Mouse (Mus musculus) forebrain, embryonic 12.5 days (tissue): ENCODE measurements around the gene Cacng6. TPM values are rescaled to one million over a fixed set of nuclear protein-coding genes. Genes with fewer than 3 reads are reported as not detected.

Experiments used
- ATAC-seq: fragments of 200-750 bp; cut with Nextera tagmentation; 2 replicates; pipeline ENCODE4 v1.8.0; 2017; ENCODE audit warnings: moderate TSS enrichment; ENCODE audit not compliant: low FRiP score
- H3K27ac ChIP-seq: fragments of 300-500 bp; sonication (generic); 2 replicates; pipeline ENCODE4 v1.5.1; 2016; ENCODE audit warnings: mild to moderate bottlenecking
- H3K27me3 ChIP-seq: fragments of 300-500 bp; sonication (generic); 2 replicates; pipeline ENCODE4 v1.6.1; 2016; ENCODE audit warnings: mild to moderate bottlenecking
- H3K36me3 ChIP-seq: fragments of 300-500 bp; sonication (generic); replicated peaks from 2 replicates; pipeline ENCODE4 v1.6.1; 2016; ENCODE audit warnings: mild to moderate bottlenecking
- H3K4me1 ChIP-seq: fragments of 300-500 bp; sonication (generic); 2 replicates; pipeline ENCODE4 v1.6.1; 2016
- H3K4me2 ChIP-seq: fragments of 300-500 bp; sonication (generic); 2 replicates; pipeline ENCODE4 v1.6.1; 2016; ENCODE audit warnings: mild to moderate bottlenecking, moderate library complexity
- H3K4me3 ChIP-seq: fragments of 300-500 bp; sonication (generic); replicated peaks from 2 replicates; pipeline ENCODE4 v1.5.1; 2016; ENCODE audit warnings: mild to moderate bottlenecking
- H3K9ac ChIP-seq: fragments of 300-500 bp; sonication (generic); 2 replicates; pipeline ENCODE4 v1.6.1; 2016; ENCODE audit warnings: mild to moderate bottlenecking
- H3K9me3 ChIP-seq: fragments of 300-500 bp; sonication (generic); 2 replicates; pipeline ENCODE4 v1.6.1; 2016
- WGBS: fragments of 180-500 bp; shearing (Covaris S2); methylation state at CpG from one replicate; pipeline ENCODE4 v1.1.7; 2016; 5-methylcytosine and 5-hydroxymethylcytosine counted together
- polyA plus RNA-seq: library from polyadenylated mRNA; unstranded; fragments of >200 nt; fragmentation: Nextera tagmentation; extraction: Ambion mirVana; gene quantifications from 2 replicates; pipeline ENCODE4 v1.2.1, GENCODE M21; 2016

Cacng6 gene
- polyA plus RNA-seq, 1 experiment from 2014 or later: 0.22 TPM

GRCm38 (mm10) chr7:3422051-3422450, 1.9 kb upstream of the Cacng6 start:
- no peak overlapping the region for H3K27ac ChIP-seq
- WGBS: 54% methylated on average over 7 of the region's 7 CpGs
- H3K36me3 ChIP-seq: no peaks in the 10 kb centered on the region
- no peaks in the 10 kb centered on the region for H3K9me3 ChIP-seq
- H3K4me2 ChIP-seq: no peak overlapping the region
- peaks cover 76% of the 10 kb centered on the region for H3K27me3 ChIP-seq
- H3K4me1 ChIP-seq: peaks cover 8% of the 10 kb centered on the region
- ATAC-seq: no peak
- no peak overlapping the region for H3K4me3 ChIP-seq
- H3K9ac ChIP-seq: no peak overlapping the region

DNA sequence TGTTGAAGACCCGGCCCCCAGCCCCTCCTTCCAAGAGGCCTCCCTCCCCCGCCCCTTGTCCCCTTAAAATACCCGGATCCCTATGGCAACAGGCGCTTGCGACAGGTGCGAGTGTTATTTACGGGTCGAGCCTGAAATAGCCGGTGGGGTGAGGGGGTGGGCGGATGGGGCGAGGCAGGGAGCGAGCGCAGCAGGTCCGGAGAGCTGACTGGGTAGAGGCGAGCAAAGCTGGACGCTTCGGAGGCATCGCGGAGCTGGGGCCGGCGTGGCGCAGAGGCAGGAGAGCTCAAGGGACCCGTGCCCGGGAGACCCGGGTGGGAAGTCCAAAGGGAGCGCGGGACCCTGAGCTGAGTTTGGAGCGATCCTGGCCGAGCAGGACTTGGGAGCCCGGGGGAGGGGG, 565 bp upstream of the Cacng6 start:
- ATAC-seq: 0 out of 2 replicates have a peak, but pooled peaks have one; percentile 13
- Histone ChIP-seq H3K9ac (peak overlapping the region; percentile 39), H3K9me3 (no peaks in the 10 kb centered on the region), H3K27ac (no peak overlapping the region), H3K4me3 (peak overlapping the region; percentile 31), H3K4me1 (peaks cover 8% of the 10 kb centered on the region), H3K36me3 (no peaks in the 10 kb centered on the region), H3K4me2 (peak overlapping the region; percentile 64), H3K27me3 (peaks cover 64% of the 10 kb centered on the region)
- WGBS: under 1% methylated on average over 30 of the region's 30 CpGs

GRCm38 (mm10) chr7:3425141-3425540, 1.1 kb downstream of the Cacng6 start:
- Histone ChIP-seq H3K27me3 (peaks cover 51% of the 10 kb centered on the region), H3K4me1 (peaks cover 8% of the 10 kb centered on the region), H3K9ac (no peak overlapping the region), H3K4me3 (no peak overlapping the region), H3K36me3 (no peaks in the 10 kb centered on the region), H3K27ac (no peak overlapping the region), H3K9me3 (no peaks in the 10 kb centered on the region), H3K4me2 (no peak overlapping the region)
- no peak for ATAC-seq
- 84% methylated on average over 5 of the region's 5 CpGs for WGBS

GRCm38 (mm10) chr7:3430161-3430560, 6.2 kb downstream of the Cacng6 start:
- no peak overlapping the region for H3K4me3 ChIP-seq
- WGBS: 75% methylated on average over 6 of the region's 6 CpGs
- no peak overlapping the region for H3K9ac ChIP-seq
- no peaks in the 10 kb centered on the region for H3K36me3 ChIP-seq
- H3K9me3 ChIP-seq: no peaks in the 10 kb centered on the region
- H3K4me2 ChIP-seq: no peak overlapping the region
- H3K27ac ChIP-seq: no peak overlapping the region
- no peak for ATAC-seq
- peaks cover 7% of the 10 kb centered on the region for H3K27me3 ChIP-seq
- H3K4me1 ChIP-seq: no peaks in the 10 kb centered on the region

DNA sequence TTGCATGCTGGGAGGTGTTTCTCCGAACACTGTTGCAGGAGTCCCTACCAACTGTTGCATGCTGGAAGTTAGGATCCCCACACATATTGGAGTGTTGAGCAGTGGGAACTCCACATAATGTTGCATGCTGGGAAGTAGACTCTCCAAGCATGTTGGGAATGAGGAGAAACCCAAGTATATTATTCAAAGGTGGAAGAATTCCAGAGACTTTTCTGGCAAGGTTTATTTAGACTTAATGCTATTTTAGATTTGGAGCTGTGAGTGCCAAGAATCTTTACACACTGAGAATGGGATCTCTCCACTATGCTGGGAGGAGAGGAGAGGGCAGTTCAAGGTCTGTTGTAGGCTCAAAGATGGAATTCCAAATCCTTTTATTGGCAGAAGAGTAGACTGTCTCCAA, 8.1 kb downstream of the Cacng6 start:
- H3K27ac ChIP-seq: no peak overlapping the region
- no peak overlapping the region for H3K9ac ChIP-seq
- no peaks in the 10 kb centered on the region for H3K27me3 ChIP-seq
- H3K4me3 ChIP-seq: no peak overlapping the region
- H3K9me3 ChIP-seq: no peaks in the 10 kb centered on the region
- WGBS: 74% methylated on average over 1 of the region's 1 CpGs
- no peaks in the 10 kb centered on the region for H3K4me1 ChIP-seq
- no peak overlapping the region for H3K4me2 ChIP-seq
- no peak for ATAC-seq
- H3K36me3 ChIP-seq: no peaks in the 10 kb centered on the region

- no peaks in the 10 kb centered on the region for H3K27me3 ChIP-seq
- H3K4me3 ChIP-seq: no peak overlapping the region
- H3K9ac ChIP-seq: no peak overlapping the region
- H3K36me3 ChIP-seq: no peaks in the 10 kb centered on the region
- WGBS: 65% methylated on average over 5 of the region's 5 CpGs
- no peak for ATAC-seq
- H3K9me3 ChIP-seq: no peaks in the 10 kb centered on the region
- H3K4me1 ChIP-seq: no peaks in the 10 kb centered on the region
- H3K4me2 ChIP-seq: no peak overlapping the region
- no peak overlapping the region for H3K27ac ChIP-seq
Observed at GRCm38 (mm10) chr7:3437941-3438340, 13.9 kb downstream of the Cacng6 start.

- no peak overlapping the region for H3K4me3 ChIP-seq
- no peaks in the 10 kb centered on the region for H3K4me1 ChIP-seq
- no peak overlapping the region for H3K27ac ChIP-seq
- H3K4me2 ChIP-seq: no peak overlapping the region
- H3K27me3 ChIP-seq: no peaks in the 10 kb centered on the region
- WGBS: 88% methylated on average over 10 of the region's 11 CpGs
- no peak overlapping the region for H3K9ac ChIP-seq
- H3K9me3 ChIP-seq: no peaks in the 10 kb centered on the region
- ATAC-seq: no peak
- no peaks in the 10 kb centered on the region for H3K36me3 ChIP-seq
Observed at GRCm38 (mm10) chr7:3439984-3440383, 16.0 kb downstream of the Cacng6 start.

GRCm38 (mm10) chr7:3440526-3440925, 16.5 kb downstream of the Cacng6 start:
- Histone ChIP-seq H3K27ac (no peak overlapping the region), H3K4me3 (no peak overlapping the region), H3K4me2 (no peak overlapping the region), H3K9me3 (no peaks in the 10 kb centered on the region), H3K9ac (no peak overlapping the region), H3K27me3 (no peaks in the 10 kb centered on the region), H3K4me1 (no peaks in the 10 kb centered on the region), H3K36me3 (no peaks in the 10 kb centered on the region)
- no peak for ATAC-seq
- 72% methylated on average over 8 of the region's 8 CpGs for WGBS

DNA sequence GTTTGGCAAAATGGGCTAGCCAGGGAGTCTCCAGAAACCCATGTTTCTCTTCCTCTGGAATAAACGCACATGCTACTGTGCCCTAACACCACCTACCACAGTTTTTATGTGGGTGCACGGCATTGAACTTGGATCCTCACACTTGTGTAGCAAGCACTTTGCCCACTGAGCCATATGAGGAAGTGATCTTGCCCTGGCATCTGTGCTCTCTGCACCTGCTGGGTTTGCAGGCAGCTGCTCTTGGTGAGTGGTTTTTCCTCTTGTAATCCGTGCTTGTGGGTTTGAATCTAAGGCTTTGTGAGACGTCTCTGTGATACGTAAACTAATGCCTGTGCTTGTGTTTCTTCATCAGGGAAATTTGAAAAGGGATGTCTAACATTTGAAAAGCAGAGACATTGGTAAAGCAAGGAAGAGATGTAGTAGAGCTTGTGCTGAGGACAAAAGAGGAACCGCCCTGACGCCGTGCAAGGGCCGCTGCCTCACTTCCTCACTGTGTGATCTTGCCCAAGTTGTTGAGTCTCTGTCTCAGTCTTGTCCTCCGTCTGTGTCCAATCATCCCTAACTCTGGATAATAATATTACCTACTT, 18.6 kb downstream of the Cacng6 start:
- 82% methylated on average over 10 of the region's 10 CpGs for WGBS
- H3K9me3 ChIP-seq: no peaks in the 10 kb centered on the region
- no peaks in the 10 kb centered on the region for H3K27me3 ChIP-seq
- no peak overlapping the region for H3K4me3 ChIP-seq
- no peaks in the 10 kb centered on the region for H3K36me3 ChIP-seq
- no peak overlapping the region for H3K9ac ChIP-seq
- no peak overlapping the region for H3K4me2 ChIP-seq
- no peaks in the 10 kb centered on the region for H3K4me1 ChIP-seq
- H3K27ac ChIP-seq: no peak overlapping the region
- ATAC-seq: no peak

GRCm38 (mm10) chr7:3444678-3445077, 20.7 kb downstream of the Cacng6 start:
- ATAC-seq: no peak
- no peak overlapping the region for H3K4me2 ChIP-seq
- no peak overlapping the region for H3K9ac ChIP-seq
- H3K27ac ChIP-seq: no peak overlapping the region
- no peaks in the 10 kb centered on the region for H3K9me3 ChIP-seq
- no peaks in the 10 kb centered on the region for H3K36me3 ChIP-seq
- H3K4me1 ChIP-seq: no peaks in the 10 kb centered on the region
- H3K27me3 ChIP-seq: peaks cover under 1% of the 10 kb centered on the region; the same call in 1 of the 2 replicates
- no peak overlapping the region for H3K4me3 ChIP-seq
- 86% methylated on average over 3 of the region's 3 CpGs for WGBS

GRCm38 (mm10) chr7:3446584-3446983, 22.6 kb downstream of the Cacng6 start:
- WGBS: 87% methylated on average over 3 of the region's 3 CpGs
- no peak for ATAC-seq

DNA sequence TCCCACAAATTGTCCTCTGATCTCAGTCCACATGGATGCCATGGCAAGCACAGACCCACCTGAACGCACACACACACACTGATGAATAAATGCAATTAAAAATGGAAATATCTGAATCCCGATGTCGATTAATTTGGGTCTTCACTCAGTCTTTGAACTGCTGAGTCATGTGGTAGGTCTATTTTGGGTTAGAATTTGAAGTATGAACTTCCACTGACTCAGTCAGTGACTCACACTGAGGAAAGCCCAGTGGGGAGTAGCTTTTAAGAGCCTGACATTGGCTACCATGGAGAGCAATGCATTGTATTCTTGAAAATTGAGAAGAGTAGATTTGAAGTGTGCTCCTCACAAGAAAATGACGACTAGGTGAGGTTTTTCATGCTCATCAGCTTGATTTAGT, 23.0 kb downstream of the Cacng6 start:
- Histone ChIP-seq H3K4me2 (no peak overlapping the region), H3K9me3 (no peaks in the 10 kb centered on the region), H3K36me3 (no peaks in the 10 kb centered on the region), H3K9ac (no peak overlapping the region), H3K4me3 (no peak overlapping the region), H3K27ac (no peak overlapping the region), H3K27me3 (peaks cover 7% of the 10 kb centered on the region; the same call in 1 of the 2 replicates), H3K4me1 (no peaks in the 10 kb centered on the region)
- 75% methylated on average over 4 of the region's 4 CpGs for WGBS
- no peak for ATAC-seq

More at GRCm38 (mm10) chr7:3446584-3446983, 22.6 kb downstream of the Cacng6 start:
- Histone ChIP-seq H3K9ac (no peak overlapping the region), H3K4me2 (no peak overlapping the region), H3K4me3 (no peak overlapping the region), H3K9me3 (no peaks in the 10 kb centered on the region), H3K4me1 (no peaks in the 10 kb centered on the region), H3K36me3 (no peaks in the 10 kb centered on the region), H3K27me3 (peaks cover 7% of the 10 kb centered on the region; the same call in 1 of the 2 replicates), H3K27ac (no peak overlapping the region)

GRCm38 (mm10) chr7:3448737-3449454, 24.9 kb downstream of the Cacng6 start:
- H3K9ac ChIP-seq: no peak overlapping the region
- H3K36me3 ChIP-seq: no peaks in the 10 kb centered on the region
- ATAC-seq: peak; percentile 75; the same call in 1 of the 2 replicates
- no peaks in the 10 kb centered on the region for H3K9me3 ChIP-seq
- H3K4me1 ChIP-seq: no peaks in the 10 kb centered on the region
- no peak overlapping the region for H3K4me2 ChIP-seq
- 19% methylated on average over 15 of the region's 15 CpGs for WGBS
- H3K27ac ChIP-seq: no peak overlapping the region
- peaks cover 7% of the 10 kb centered on the region; the same call in 1 of the 2 replicates for H3K27me3 ChIP-seq
- H3K4me3 ChIP-seq: no peak overlapping the region
